Mouse (Mus musculus) thymus, adult 2 months (tissue): Measurements from ENCODE around the gene Mpp2. TPM values are rescaled to one million over a fixed set of nuclear protein-coding genes. Genes with fewer than 3 reads are reported as not detected.

ENCODE experiments used
- DNase-seq: peaks from one replicate; pipeline ENCODE4 v3.0.0; 2021
- H3K27ac ChIP-seq: fragments of 200-500 bp; 2 replicates; pipeline ENCODE4 v1.5.1; 2012; ENCODE audit warnings: low read length, control low read depth; ENCODE audit not compliant: control insufficient read depth, insufficient read depth
- H3K27me3 ChIP-seq: fragments of 200-500 bp; 2 replicates; pipeline ENCODE4 v1.6.1; 2012; ENCODE audit warnings: mild to moderate bottlenecking, low read length, moderate library complexity, mixed read lengths; ENCODE audit not compliant: control insufficient read depth, insufficient read depth
- H3K36me3 ChIP-seq: fragments of 200-500 bp; 2 replicates; pipeline ENCODE4 v1.6.1; 2012; ENCODE audit warnings: mild to moderate bottlenecking, low read length, moderate library complexity; ENCODE audit not compliant: control insufficient read depth, insufficient read depth
- H3K4me1 ChIP-seq: fragments of 200-500 bp; replicated peaks from 2 replicates; pipeline ENCODE4 v1.6.1; 2012; ENCODE audit warnings: low read length; ENCODE audit not compliant: control insufficient read depth, insufficient read depth
- H3K4me3 ChIP-seq: fragments of 200-500 bp; 2 replicates; pipeline ENCODE4 v1.5.1; 2012; ENCODE audit warnings: mild to moderate bottlenecking, low read length, control low read depth, moderate library complexity; ENCODE audit not compliant: control insufficient read depth, insufficient read depth
- CTCF ChIP-seq: fragments of 200-500 bp; IDR thresholded peaks from 2 replicates; pipeline ENCODE4 v1.5.1; 2012; ENCODE audit warnings: mild to moderate bottlenecking, control low read depth, low read length, moderate library complexity, borderline replicate concordance; ENCODE audit not compliant: control insufficient read depth, poor library complexity, insufficient read depth; ENCODE audit errors: extremely low read depth
- POLR2A ChIP-seq: fragments of 200-500 bp; IDR thresholded peaks from 2 replicates; pipeline ENCODE4 v1.6.1; 2012; ENCODE audit warnings: mild to moderate bottlenecking, low read length, control low read depth, moderate library complexity; ENCODE audit not compliant: control insufficient read depth, poor library complexity, insufficient read depth; ENCODE audit errors: extremely low read depth
- WGBS: fragments of 180-500 bp; shearing (Covaris S2); methylation state at CpG from one replicate; pipeline ENCODE4 v1.1.7; 2018; 5-methylcytosine and 5-hydroxymethylcytosine counted together
- polyA plus RNA-seq: library from polyadenylated mRNA; depleted of rRNA; stranded (reverse); fragments of >200 nt; gene quantifications from 2 replicates; pipeline ENCODE4 v1.2.3, GENCODE M21; 2012

The Mpp2 gene
- polyA plus RNA-seq, 1 experiment, result 3.7 TPM

- H3K36me3 ChIP-seq, result no peaks in the 10 kb centered on the region
- TF ChIP-seq CTCF, result no peak
- no peak for TF ChIP-seq POLR2A
- no peaks in the 10 kb centered on the region for H3K27me3 ChIP-seq
- no peak overlapping the region for H3K27ac ChIP-seq
- no peak overlapping the region for H3K4me3 ChIP-seq
- H3K4me1 ChIP-seq, result no peaks in the 10 kb centered on the region
- 63% methylated on average over 7 of the region's 7 CpGs for WGBS
- DNase-seq, result no peak
These were observed 35.1 kb downstream of the Mpp2 start for GRCm38 (mm10) chr11:102053183-102053582.

DNA sequence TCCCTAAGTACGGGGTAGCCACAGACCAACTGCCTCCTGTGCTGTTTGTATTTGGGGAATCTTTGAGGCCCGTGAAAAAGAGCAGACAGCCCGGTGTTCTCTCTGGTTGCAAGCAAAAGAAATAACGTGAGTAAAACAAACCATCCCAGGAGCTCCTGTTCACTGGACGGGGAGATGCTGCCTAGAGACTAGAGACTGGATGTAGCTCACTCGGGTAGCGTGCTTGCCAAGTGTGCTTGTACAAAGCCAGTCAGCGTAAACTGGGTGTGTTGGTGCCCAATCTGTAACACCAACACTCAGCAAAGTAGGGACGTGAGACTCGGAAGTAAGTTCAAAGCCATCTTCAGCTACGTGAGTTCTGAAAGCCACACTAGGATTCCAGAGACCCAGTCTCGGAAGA is 35.6 kb downstream of the Mpp2 start:
- Histone ChIP-seq H3K27ac (no peak overlapping the region), H3K4me3 (no peak overlapping the region), H3K27me3 (no peaks in the 10 kb centered on the region), H3K4me1 (no peaks in the 10 kb centered on the region), H3K36me3 (no peaks in the 10 kb centered on the region)
- WGBS, result 90% methylated on average over 12 of the region's 12 CpGs
- TF ChIP-seq POLR2A, result no peak
- no peak for TF ChIP-seq CTCF
- DNase-seq, result no peak

GRCm38 (mm10) chr11:102051954-102052353 is 36.4 kb downstream of the Mpp2 start:
- TF ChIP-seq POLR2A (no peak), CTCF (no peak)
- Histone ChIP-seq H3K27me3 (no peaks in the 10 kb centered on the region), H3K27ac (no peak overlapping the region), H3K4me3 (no peak overlapping the region), H3K36me3 (no peaks in the 10 kb centered on the region), H3K4me1 (no peaks in the 10 kb centered on the region)
- WGBS, result 91% methylated on average over 4 of the region's 4 CpGs
- no peak for DNase-seq

- Histone ChIP-seq H3K36me3 (no peaks in the 10 kb centered on the region), H3K27ac (no peak overlapping the region), H3K4me3 (no peak overlapping the region), H3K4me1 (no peaks in the 10 kb centered on the region), H3K27me3 (no peaks in the 10 kb centered on the region)
- TF ChIP-seq CTCF (no peak), POLR2A (no peak)
- no peak for DNase-seq
- 91% methylated on average over 4 of the region's 4 CpGs for WGBS
These were observed 36.8 kb downstream of the Mpp2 start for GRCm38 (mm10) chr11:102051541-102051940.

GRCm38 (mm10) chr11:102049875-102050482 is 38.3 kb downstream of the Mpp2 start:
- no peak overlapping the region for H3K4me3 ChIP-seq
- no peaks in the 10 kb centered on the region for H3K36me3 ChIP-seq
- DNase-seq, result no peak
- TF ChIP-seq POLR2A, result no peak
- TF ChIP-seq CTCF, result no peak
- no peaks in the 10 kb centered on the region for H3K4me1 ChIP-seq
- H3K27ac ChIP-seq, result no peak overlapping the region
- no peaks in the 10 kb centered on the region for H3K27me3 ChIP-seq
- WGBS, result 65% methylated on average over 14 of the region's 14 CpGs

DNA sequence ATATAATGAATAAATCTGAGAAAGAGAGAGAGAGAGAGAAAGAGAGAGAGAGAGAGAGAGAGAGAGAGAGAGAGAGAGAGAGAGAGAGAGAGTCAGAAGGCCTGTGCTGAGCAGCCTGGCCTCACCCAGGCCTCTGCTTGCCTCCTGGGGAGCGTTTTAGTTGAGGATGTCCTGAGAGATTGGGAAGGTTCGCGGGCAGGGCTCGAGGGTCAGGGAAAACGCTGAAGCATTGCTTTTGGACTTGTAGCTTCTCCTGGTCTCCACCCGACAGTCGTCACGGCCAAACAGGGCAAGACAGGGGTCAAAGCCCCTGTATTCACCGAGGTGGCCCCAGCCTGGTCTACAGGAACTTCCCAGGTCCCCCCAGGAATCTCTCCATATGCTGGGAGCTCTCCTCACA is 41.7 kb downstream of the Mpp2 start:
- no peaks in the 10 kb centered on the region for H3K36me3 ChIP-seq
- WGBS, result 90% methylated on average over 9 of the region's 9 CpGs
- TF ChIP-seq CTCF, result no peak
- TF ChIP-seq POLR2A, result no peak
- no peak for DNase-seq
- H3K4me3 ChIP-seq, result no peak overlapping the region
- no peaks in the 10 kb centered on the region for H3K4me1 ChIP-seq
- no peaks in the 10 kb centered on the region for H3K27me3 ChIP-seq
- H3K27ac ChIP-seq, result no peak overlapping the region
